Mouse (Mus musculus): ENCODE measurements around the gene Gm5724. TPM values are rescaled to one million over a fixed set of nuclear protein-coding genes. Genes with fewer than 3 reads are reported as not detected.

The Gm5724 gene
- polyA plus RNA-seq (2012; fragmentation: generic; extraction: Trizol): not detected
- long read RNA-seq, experiment 1: 0 reads
- long read RNA-seq, experiment 2: 0 reads

GRCm38 (mm10) chr6:141773710-141774109, at the start of gene Gm5724:
Gm5724 (minus strand) TSS chr6:141773810.
- no peak within 1 kb of the TSS for H3K4me3 ChIP-seq (ENCODE audit: insufficient read depth, poor library complexity, severe bottlenecking)
- H3K79me3 ChIP-seq (ENCODE audit: low read depth): no peaks in the 10 kb centered on the region
- H3ac ChIP-seq (ENCODE audit: control insufficient read depth, insufficient read length, low read depth): no peak within 1 kb of the TSS
- no peaks in the 10 kb centered on the region for H3K79me2 ChIP-seq (ENCODE audit: control insufficient read depth, insufficient read depth)
- H3K27me3 ChIP-seq (ENCODE audit: control insufficient read depth, insufficient read depth, insufficient read length): no peaks in the 10 kb centered on the region
- TF ChIP-seq MAX (IDR thresholded peaks at IDR 0.05) (no peak), CEBPB (IDR thresholded peaks at IDR 0.05; ENCODE audit: low read depth) (no peak), MYOD1 (IDR thresholded peaks at IDR 0.05; ENCODE audit: control insufficient read depth, insufficient read length, low read depth) (no peak), USF1 (IDR thresholded peaks at IDR 0.05; ENCODE audit: low read depth) (no peak), CTCF (IDR thresholded peaks at IDR 0.05; ENCODE audit: control insufficient read depth, insufficient read depth, insufficient read length) (no peak), MYOG (IDR thresholded peaks at IDR 0.05; ENCODE audit: control insufficient read depth, extremely low read depth, insufficient read length) (no peak), FOSL1 (IDR thresholded peaks at IDR 0.05; ENCODE audit: insufficient read depth, low read length, poor library complexity, severe bottlenecking) (no peak)
- H3K36me3 ChIP-seq (ENCODE audit: control insufficient read depth, insufficient read depth): no peaks in the 10 kb centered on the region

GRCm38 (mm10) chr6:141797837-141798236, 24.2 kb upstream of the Gm5724 start:
- no peak overlapping the region for H3K4me3 ChIP-seq (ENCODE audit: insufficient read depth, poor library complexity, severe bottlenecking)
- no peaks in the 10 kb centered on the region for H3K79me2 ChIP-seq (ENCODE audit: control insufficient read depth, insufficient read depth)
- no peaks in the 10 kb centered on the region for H3K36me3 ChIP-seq (ENCODE audit: control insufficient read depth, insufficient read depth)
- no peaks in the 10 kb centered on the region for H3K27me3 ChIP-seq (ENCODE audit: control insufficient read depth, insufficient read depth, insufficient read length)
- H3ac ChIP-seq (ENCODE audit: control insufficient read depth, insufficient read length, low read depth): no peak overlapping the region
- TF ChIP-seq MYOG (IDR thresholded peaks at IDR 0.05; ENCODE audit: control insufficient read depth, extremely low read depth, insufficient read length) (no peak), CTCF (IDR thresholded peaks at IDR 0.05; ENCODE audit: control insufficient read depth, insufficient read depth, insufficient read length) (no peak), MYOD1 (IDR thresholded peaks at IDR 0.05; ENCODE audit: control insufficient read depth, insufficient read length, low read depth) (no peak), MAX (IDR thresholded peaks at IDR 0.05) (no peak), FOSL1 (IDR thresholded peaks at IDR 0.05; ENCODE audit: insufficient read depth, low read length, poor library complexity, severe bottlenecking) (no peak), CEBPB (IDR thresholded peaks at IDR 0.05; ENCODE audit: low read depth) (no peak), USF1 (IDR thresholded peaks at IDR 0.05; ENCODE audit: low read depth) (no peak)
- H3K79me3 ChIP-seq (ENCODE audit: low read depth): no peaks in the 10 kb centered on the region

- no peaks in the 10 kb centered on the region for H3K27me3 ChIP-seq (ENCODE audit: control insufficient read depth, insufficient read depth, insufficient read length)
- H3K79me3 ChIP-seq (ENCODE audit: low read depth): no peaks in the 10 kb centered on the region
- H3K79me2 ChIP-seq (ENCODE audit: control insufficient read depth, insufficient read depth): no peaks in the 10 kb centered on the region
- H3K4me3 ChIP-seq (ENCODE audit: insufficient read depth, poor library complexity, severe bottlenecking): no peak overlapping the region
- H3K36me3 ChIP-seq (ENCODE audit: control insufficient read depth, insufficient read depth): no peaks in the 10 kb centered on the region
- TF ChIP-seq MAX (IDR thresholded peaks at IDR 0.05) (no peak), FOSL1 (IDR thresholded peaks at IDR 0.05; ENCODE audit: insufficient read depth, low read length, poor library complexity, severe bottlenecking) (no peak), MYOG (IDR thresholded peaks at IDR 0.05; ENCODE audit: control insufficient read depth, extremely low read depth, insufficient read length) (no peak), USF1 (IDR thresholded peaks at IDR 0.05; ENCODE audit: low read depth) (no peak), CEBPB (IDR thresholded peaks at IDR 0.05; ENCODE audit: low read depth) (no peak), CTCF (IDR thresholded peaks at IDR 0.05; ENCODE audit: control insufficient read depth, insufficient read depth, insufficient read length) (no peak), MYOD1 (IDR thresholded peaks at IDR 0.05; ENCODE audit: control insufficient read depth, insufficient read length, low read depth) (no peak)
- H3ac ChIP-seq (ENCODE audit: control insufficient read depth, insufficient read length, low read depth): no peak overlapping the region
Measured at GRCm38 (mm10) chr6:141774476-141774875, 866 bp upstream of the Gm5724 start.

GRCm38 (mm10) chr6:141691246-141691645, 82.4 kb downstream of the Gm5724 start:
- no peak for TF ChIP-seq MAX (IDR thresholded peaks at IDR 0.05)
- no peak for TF ChIP-seq MYOD1 (IDR thresholded peaks at IDR 0.05; ENCODE audit: control insufficient read depth, insufficient read length, low read depth)
- TF ChIP-seq CEBPB (IDR thresholded peaks at IDR 0.05; ENCODE audit: low read depth): no peak
- no peak for TF ChIP-seq CTCF (IDR thresholded peaks at IDR 0.05; ENCODE audit: control insufficient read depth, insufficient read depth, insufficient read length)
- no peak for TF ChIP-seq MYOG (IDR thresholded peaks at IDR 0.05; ENCODE audit: control insufficient read depth, extremely low read depth, insufficient read length)
- no peak for TF ChIP-seq USF1 (IDR thresholded peaks at IDR 0.05; ENCODE audit: low read depth)
- no peak for TF ChIP-seq FOSL1 (IDR thresholded peaks at IDR 0.05; ENCODE audit: insufficient read depth, low read length, poor library complexity, severe bottlenecking)
- Histone ChIP-seq H3K4me3 (ENCODE audit: insufficient read depth, poor library complexity, severe bottlenecking) (no peak overlapping the region), H3K36me3 (ENCODE audit: control insufficient read depth, insufficient read depth) (no peaks in the 10 kb centered on the region), H3K79me3 (ENCODE audit: low read depth) (no peaks in the 10 kb centered on the region), H3ac (ENCODE audit: control insufficient read depth, insufficient read length, low read depth) (no peak overlapping the region), H3K27me3 (ENCODE audit: control insufficient read depth, insufficient read depth, insufficient read length) (no peaks in the 10 kb centered on the region), H3K79me2 (ENCODE audit: control insufficient read depth, insufficient read depth) (no peaks in the 10 kb centered on the region)

- H3K27me3 ChIP-seq (ENCODE audit: control insufficient read depth, insufficient read depth, insufficient read length): no peaks in the 10 kb centered on the region
- H3K36me3 ChIP-seq (ENCODE audit: control insufficient read depth, insufficient read depth): no peaks in the 10 kb centered on the region
- no peak for TF ChIP-seq FOSL1 (IDR thresholded peaks at IDR 0.05; ENCODE audit: insufficient read depth, low read length, poor library complexity, severe bottlenecking)
- no peak for TF ChIP-seq CTCF (IDR thresholded peaks at IDR 0.05; ENCODE audit: control insufficient read depth, insufficient read depth, insufficient read length)
- no peak for TF ChIP-seq MAX (IDR thresholded peaks at IDR 0.05)
- no peak for TF ChIP-seq CEBPB (IDR thresholded peaks at IDR 0.05; ENCODE audit: low read depth)
- no peak for TF ChIP-seq USF1 (IDR thresholded peaks at IDR 0.05; ENCODE audit: low read depth)
- TF ChIP-seq MYOD1 (IDR thresholded peaks at IDR 0.05; ENCODE audit: control insufficient read depth, insufficient read length, low read depth): no peak
- TF ChIP-seq MYOG (IDR thresholded peaks at IDR 0.05; ENCODE audit: control insufficient read depth, extremely low read depth, insufficient read length): no peak
- H3K4me3 ChIP-seq (ENCODE audit: insufficient read depth, poor library complexity, severe bottlenecking): no peak overlapping the region
- no peaks in the 10 kb centered on the region for H3K79me2 ChIP-seq (ENCODE audit: control insufficient read depth, insufficient read depth)
- no peak overlapping the region for H3ac ChIP-seq (ENCODE audit: control insufficient read depth, insufficient read length, low read depth)
- H3K79me3 ChIP-seq (ENCODE audit: low read depth): no peaks in the 10 kb centered on the region
Measured at GRCm38 (mm10) chr6:141687008-141687407, 86.6 kb downstream of the Gm5724 start.

Other genes with a start within 250 kb of the Gm5724 start
- not detected for gene Slco1c1, start 249.4 kb downstream of the Gm5724 start, polyA plus RNA-seq (2012; fragmentation: generic; extraction: Trizol)
- gene Slco1b2, start 144.3 kb downstream of the Gm5724 start, polyA plus RNA-seq (2012; fragmentation: generic; extraction: Trizol): not detected
- gene Slco1a4, start 82.4 kb upstream of the Gm5724 start, polyA plus RNA-seq (2012; fragmentation: generic; extraction: Trizol): not detected
- not detected for gene Slco1a1, start 173.2 kb upstream of the Gm5724 start, polyA plus RNA-seq (2012; fragmentation: generic; extraction: Trizol)
- not detected for gene Gm6614, start 237.6 kb upstream of the Gm5724 start, polyA plus RNA-seq (2012; fragmentation: generic; extraction: Trizol)